Mouse (Mus musculus) MEL (cell line): ENCODE data around the gene Bnc2.

Source experiments
- CHD2 ChIP-seq: IDR thresholded peaks from 2 replicates; pipeline ENCODE4 v1.6.1; 2011; ENCODE audit warnings: low read length, improper control_type of control experiment
- CTCF ChIP-seq, 3 experiments: IDR thresholded peaks in 2 of 3; conservative IDR thresholded peaks in 1 of 3; 2 replicates each; pipeline ENCODE4 v1.5.1; 2011 to 2012; ENCODE audit warnings: low read length in 3 of 3, low read depth in 2 of 3, mild to moderate bottlenecking in 2 of 3, improper control_type of control experiment in 1 of 3, inconsistent platforms in 1 of 3, mixed read lengths in 1 of 3, moderate library complexity in 1 of 3; ENCODE audit not compliant: control insufficient read depth in 1 of 3, insufficient read depth in 1 of 3, poor library complexity in 1 of 3, severe bottlenecking in 1 of 3
- EP300 ChIP-seq, 2 experiments: IDR thresholded peaks; 2 replicates each; pipeline ENCODE4 v1.6.1; 2011; ENCODE audit warnings: improper control_type of control experiment in 2 of 2, low read length in 2 of 2, low read depth in 1 of 2, mild to moderate bottlenecking in 1 of 2
- HCFC1 ChIP-seq: IDR thresholded peaks from 2 replicates; pipeline ENCODE4 v1.6.1; 2012; ENCODE audit warnings: low read depth, mild to moderate bottlenecking, inconsistent platforms, low read length, improper control_type of control experiment, moderate library complexity
- MYB ChIP-seq: IDR thresholded peaks from 2 replicates; pipeline ENCODE4 v1.6.1; 2011; ENCODE audit warnings: mild to moderate bottlenecking, low read depth, low read length, improper control_type of control experiment
- POLR2A ChIP-seq, 2 experiments: IDR thresholded peaks; 2 replicates each; pipeline ENCODE4 v1.6.1; 2011 to 2012; ENCODE audit warnings: low read length in 2 of 2, mild to moderate bottlenecking in 2 of 2, control low read depth in 1 of 2, improper control_type of control experiment in 1 of 2, low read depth in 1 of 2, moderate library complexity in 1 of 2; ENCODE audit not compliant: control insufficient read depth in 1 of 2, insufficient read depth in 1 of 2, poor library complexity in 1 of 2
- POLR2AphosphoS2 ChIP-seq: IDR thresholded peaks from 2 replicates; pipeline ENCODE4 v1.6.1; 2011; ENCODE audit warnings: low read length, improper control_type of control experiment
- ZMIZ1 ChIP-seq: IDR thresholded peaks from 2 replicates; pipeline ENCODE4 v1.6.1; 2012; ENCODE audit warnings: low read depth, mild to moderate bottlenecking, inconsistent platforms, low read length, improper control_type of control experiment, moderate library complexity

DNA sequence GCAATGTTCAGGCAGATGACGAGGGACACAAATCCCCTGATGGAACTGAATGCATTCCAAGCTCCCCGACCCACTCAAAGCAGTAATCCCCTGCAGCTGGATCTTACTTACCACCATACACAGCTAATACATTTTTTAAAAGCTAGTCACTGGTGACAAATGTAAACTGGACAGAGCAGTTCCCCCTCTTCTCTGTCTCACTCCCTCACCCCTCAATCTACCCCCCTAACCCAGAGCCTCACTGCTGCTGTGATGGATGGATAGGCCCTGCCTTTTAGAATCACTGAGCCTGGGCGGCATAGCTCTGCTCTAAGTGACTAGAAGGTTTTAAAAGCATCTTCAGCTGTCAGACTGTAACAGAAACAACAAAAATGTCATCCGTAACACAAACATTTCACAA is 40.3 kb downstream of the Bnc2 start:
- no peak for TF ChIP-seq POLR2A (IDR thresholded peaks at IDR 0.05; ENCODE audit: control insufficient read depth in 1 of 2, insufficient read depth in 1 of 2, low read depth in 1 of 2, low read length in 2 of 2, poor library complexity in 1 of 2)
- TF ChIP-seq HCFC1 = no peak
- TF ChIP-seq CTCF (IDR thresholded peaks at IDR 0.05 in 2 of 3, conservative IDR thresholded peaks at IDR 0.05 in 1 of 3; ENCODE audit: control insufficient read depth in 1 of 3, insufficient read depth in 1 of 3, low read depth in 2 of 3, low read length in 3 of 3, poor library complexity in 1 of 3, severe bottlenecking in 1 of 3) = no peak
- TF ChIP-seq ZMIZ1 = no peak
- no peak for TF ChIP-seq EP300 (IDR thresholded peaks at IDR 0.05; ENCODE audit: low read depth in 1 of 2, low read length in 2 of 2)
- TF ChIP-seq CHD2 = no peak
- no peak for TF ChIP-seq MYB
- no peak for TF ChIP-seq POLR2AphosphoS2
